Mouse (Mus musculus) left cerebral cortex, adult 9 months (tissue): Measurements from ENCODE around the gene Spsb1.
A peak's percentile ranks its signal among the peaks of the same experiment; 100 is the strongest.

Experiments
- DNase-seq, 2 experiments: peaks; one replicate each; pipeline ENCODE4 v3.0.0; 2022; ENCODE audit warnings: low spot score in 2 of 2

The Spsb1 gene

DNA sequence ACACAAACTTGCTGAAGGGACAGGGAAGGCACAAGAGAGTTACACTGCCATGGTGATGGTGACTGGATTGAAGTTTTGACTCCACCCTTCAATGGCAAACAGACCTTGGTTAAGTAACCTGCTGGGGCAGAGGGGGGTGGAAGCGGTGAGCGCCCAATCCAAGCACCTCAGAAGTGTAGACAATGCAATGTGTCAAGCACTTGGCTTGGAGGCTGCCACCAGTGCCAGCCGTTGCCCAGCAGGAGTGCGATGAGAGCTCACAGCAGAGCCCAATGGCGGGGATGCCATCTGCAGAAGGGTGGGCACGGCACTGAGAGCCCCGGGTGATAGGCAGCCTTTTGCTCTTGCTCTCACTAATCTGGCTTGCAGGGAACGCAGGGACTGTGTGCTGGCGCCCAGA lies 2.6 kb downstream of the Spsb1 start:
- DNase-seq: no peak

GRCm38 (mm10) chr4:149951201-149951600 lies 3.6 kb downstream of the Spsb1 start:
- DNase-seq: no peak

DNA sequence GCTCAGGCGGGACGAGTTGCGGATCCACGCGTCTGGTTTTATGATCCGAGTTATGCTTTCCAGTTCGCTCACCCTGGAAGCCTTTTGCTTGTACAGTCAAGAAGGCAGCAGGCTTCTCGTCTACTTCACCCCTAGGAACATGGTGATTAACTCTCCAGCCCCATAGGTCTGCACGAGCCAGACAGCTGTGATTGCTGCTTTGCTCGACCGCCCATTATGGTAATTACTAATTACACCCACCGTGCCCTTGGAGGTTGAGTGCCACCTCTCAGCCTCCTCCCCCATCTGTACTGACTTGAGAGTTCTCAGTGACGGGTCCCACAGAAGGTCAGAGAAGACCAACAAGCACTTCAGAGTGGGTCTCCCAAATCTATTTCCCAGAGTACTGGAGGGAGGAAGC lies 5.2 kb downstream of the Spsb1 start:
- DNase-seq: no peak

- peak in 1 of 2 experiments; percentile 42 for DNase-seq
Observed at GRCm38 (mm10) chr4:149948119-149948518, 6.7 kb downstream of the Spsb1 start.

DNA sequence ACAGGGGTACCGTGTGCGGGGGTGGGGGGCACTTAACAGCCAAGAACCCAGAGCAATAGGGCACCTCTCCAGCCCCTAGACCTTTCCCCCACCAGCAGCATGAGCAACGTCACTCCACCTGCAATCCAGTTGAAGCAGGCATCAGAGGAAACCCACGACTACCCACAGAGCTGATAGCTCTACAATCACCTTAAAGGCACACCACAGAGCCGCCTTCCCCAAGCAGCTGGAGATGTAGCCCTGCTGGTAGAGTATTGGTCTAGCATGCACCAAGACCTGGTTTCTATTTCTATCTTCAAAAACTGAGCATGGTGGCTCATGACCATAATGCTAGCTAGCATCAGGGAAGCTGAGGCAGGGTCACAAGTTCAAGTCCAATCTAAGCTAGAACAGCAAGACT lies 7.4 kb downstream of the Spsb1 start:
- no peak for DNase-seq

- DNase-seq: no peak
Observed at GRCm38 (mm10) chr4:149945194-149945593, 9.6 kb downstream of the Spsb1 start.

DNA sequence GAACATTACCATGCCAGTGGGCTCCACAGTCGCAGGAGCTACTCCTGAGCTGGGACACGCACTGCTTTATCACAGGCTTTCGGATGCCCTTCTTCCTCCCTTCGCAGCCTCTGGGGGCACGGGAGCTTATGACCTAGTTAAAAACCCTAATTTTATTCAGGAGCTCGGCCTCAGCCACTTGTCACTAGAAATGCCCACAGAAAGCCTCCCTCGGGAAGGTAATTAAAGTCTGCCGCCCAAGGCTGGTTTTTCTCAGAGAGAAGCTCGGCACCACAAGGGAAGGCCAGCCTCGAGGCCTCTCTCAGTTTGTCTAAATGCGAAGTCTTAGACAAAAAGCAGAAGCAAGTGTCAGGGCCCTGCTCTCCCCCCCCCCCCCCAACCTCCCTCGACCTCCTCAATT lies 10.6 kb downstream of the Spsb1 start:
- no peak for DNase-seq

- DNase-seq: no peak
Observed at GRCm38 (mm10) chr4:149942831-149943741, 11.8 kb downstream of the Spsb1 start.

- DNase-seq: no peak
Observed at GRCm38 (mm10) chr4:149941067-149941755, 13.6 kb downstream of the Spsb1 start.

DNA sequence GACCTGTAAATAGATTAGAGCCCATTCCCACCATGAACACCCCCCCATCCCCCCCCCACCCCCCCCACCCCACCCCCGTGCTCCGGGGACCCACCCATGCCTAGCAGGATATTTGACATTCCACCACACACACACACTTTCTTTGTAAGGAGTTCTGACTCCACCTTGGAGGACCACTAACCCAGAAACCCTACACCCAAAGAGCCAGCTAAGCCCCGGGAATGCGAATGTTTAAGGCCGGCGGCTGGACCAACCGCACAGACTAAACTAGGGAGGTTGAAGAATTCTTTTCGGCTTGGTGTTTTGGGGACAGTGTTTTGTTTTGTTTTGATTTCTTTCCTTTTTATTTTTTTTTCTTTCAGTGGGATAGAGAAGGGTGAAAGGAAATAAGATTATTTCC lies 16.1 kb downstream of the Spsb1 start:
- DNase-seq: no peak

DNA sequence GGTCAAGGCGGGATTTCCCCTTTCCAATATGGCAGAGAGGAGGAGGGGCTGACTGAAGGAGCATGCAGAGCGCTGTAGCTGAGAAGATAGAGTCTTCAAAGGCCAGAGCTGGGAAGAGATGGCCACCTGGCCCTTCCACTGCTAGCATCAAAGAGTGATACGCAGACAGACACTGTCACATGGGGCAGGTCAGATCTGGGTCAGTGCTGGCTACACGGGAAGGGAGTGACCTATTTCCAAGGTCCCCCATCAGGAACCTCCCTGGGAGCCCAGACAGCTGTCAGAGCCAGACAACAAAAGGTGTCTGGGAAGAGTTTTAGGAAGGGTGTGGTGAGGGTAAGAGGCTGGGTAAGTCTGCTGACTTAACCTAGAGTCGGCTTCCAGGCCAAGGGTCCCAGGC lies 17.9 kb downstream of the Spsb1 start:
- DNase-seq: no peak

GRCm38 (mm10) chr4:149935470-149935869 lies 19.4 kb downstream of the Spsb1 start:
- DNase-seq: no peak

- no peak for DNase-seq
Observed at GRCm38 (mm10) chr4:149933519-149934245, 21.2 kb downstream of the Spsb1 start.

DNA sequence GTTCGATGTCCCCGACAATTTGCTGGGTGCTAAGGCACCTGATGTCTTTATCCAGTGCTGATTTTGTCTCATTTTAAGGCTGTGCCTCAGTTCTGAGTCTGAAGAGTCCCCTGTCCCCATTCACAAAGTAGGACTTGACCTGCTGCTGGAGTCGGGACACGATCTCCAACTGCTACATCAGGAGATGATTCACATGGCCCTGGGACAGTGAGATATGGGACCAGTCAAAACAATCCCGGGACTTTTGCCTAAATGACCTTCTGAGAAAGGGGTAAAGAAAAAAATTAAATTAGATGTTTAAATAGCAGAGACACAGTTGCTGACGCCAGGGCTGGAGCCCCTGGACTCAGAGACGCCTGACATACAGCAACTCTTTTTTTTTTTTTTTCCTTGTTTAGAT lies 21.8 kb downstream of the Spsb1 start:
- no peak for DNase-seq

DNA sequence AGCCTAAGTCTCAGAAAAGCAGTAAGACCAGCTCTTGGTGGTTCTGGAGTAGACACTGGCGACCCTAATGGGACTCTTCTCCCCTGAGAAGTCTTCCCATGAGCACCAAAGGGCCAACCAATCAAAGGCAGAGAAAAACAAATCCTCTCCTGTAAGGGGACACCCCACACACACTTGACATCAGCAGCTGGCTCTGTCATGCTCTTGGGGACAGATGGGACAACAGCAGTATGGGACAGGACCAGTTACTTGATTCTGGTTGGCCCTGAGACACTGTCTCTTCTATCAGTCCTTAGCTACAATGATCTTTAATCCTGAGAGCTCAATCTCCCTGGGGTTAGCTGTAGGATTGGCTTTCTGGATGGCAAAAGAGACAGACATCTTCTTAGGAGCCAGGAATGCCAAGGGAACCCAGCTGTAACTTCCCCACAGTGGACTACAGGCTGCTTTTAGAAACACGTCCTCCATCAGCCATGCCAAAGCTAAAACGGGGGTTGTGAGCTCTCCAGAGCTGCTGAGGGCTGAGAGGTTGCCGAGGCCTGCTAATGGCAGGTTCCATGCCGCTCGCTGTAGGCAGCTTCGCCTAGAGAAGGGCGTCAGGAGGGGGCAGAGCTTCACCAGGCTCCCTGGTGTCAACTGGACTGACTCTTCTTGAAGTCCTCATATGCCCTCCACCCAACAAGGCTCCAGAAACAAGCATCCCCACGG lies 22.6 kb downstream of the Spsb1 start:
- no peak for DNase-seq

DNA sequence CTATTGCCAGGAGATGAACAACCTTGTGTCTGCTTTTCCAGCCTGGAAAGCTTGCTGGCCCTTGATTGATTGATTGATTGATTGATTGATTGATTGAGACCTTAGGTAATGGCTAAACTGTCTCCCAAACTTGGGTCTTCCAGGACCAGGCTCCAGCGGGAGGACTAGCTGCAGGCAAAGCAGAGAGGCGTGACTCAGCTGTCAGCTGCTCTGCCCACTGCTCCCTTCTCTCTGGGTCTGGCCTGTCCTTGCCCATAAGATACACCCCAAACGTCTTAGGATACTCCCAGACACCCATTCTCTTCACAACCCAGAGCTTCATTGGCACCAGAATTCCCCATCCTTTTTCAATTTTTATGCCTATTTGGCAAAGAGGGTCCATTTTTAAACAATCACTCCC lies 24.1 kb downstream of the Spsb1 start:
- no peak for DNase-seq

- no peak for DNase-seq
Observed at GRCm38 (mm10) chr4:149923014-149923413, 31.8 kb downstream of the Spsb1 start.

GRCm38 (mm10) chr4:149922121-149922718 lies 32.6 kb downstream of the Spsb1 start:
- DNase-seq: no peak

- no peak for DNase-seq
Observed at GRCm38 (mm10) chr4:149920886-149921285, 34.0 kb downstream of the Spsb1 start.

- peak in 1 of 2 experiments; percentile 58 for DNase-seq
Observed at GRCm38 (mm10) chr4:149918455-149919070, 36.3 kb downstream of the Spsb1 start.

- no peak for DNase-seq
Observed at GRCm38 (mm10) chr4:149916831-149917230, 38.0 kb downstream of the Spsb1 start.
